Mouse (Mus musculus) kidney, postnatal 4 days (tissue): ENCODE measurements around the gene Egfr.

Experiments used
- DNase-seq, 2 experiments: peaks; one replicate each; pipeline ENCODE4 v3.0.0; 2021; ENCODE audit warnings: mixed read lengths in 2 of 2

Egfr gene

GRCm38 (mm10) chr11:16781604-16782003 is 29.6 kb downstream of the Egfr start:
- DNase-seq, result no peak

GRCm38 (mm10) chr11:16783926-16784659 is 32.1 kb downstream of the Egfr start:
- peak in 1 of 2 experiments; percentile 22 for DNase-seq

DNA sequence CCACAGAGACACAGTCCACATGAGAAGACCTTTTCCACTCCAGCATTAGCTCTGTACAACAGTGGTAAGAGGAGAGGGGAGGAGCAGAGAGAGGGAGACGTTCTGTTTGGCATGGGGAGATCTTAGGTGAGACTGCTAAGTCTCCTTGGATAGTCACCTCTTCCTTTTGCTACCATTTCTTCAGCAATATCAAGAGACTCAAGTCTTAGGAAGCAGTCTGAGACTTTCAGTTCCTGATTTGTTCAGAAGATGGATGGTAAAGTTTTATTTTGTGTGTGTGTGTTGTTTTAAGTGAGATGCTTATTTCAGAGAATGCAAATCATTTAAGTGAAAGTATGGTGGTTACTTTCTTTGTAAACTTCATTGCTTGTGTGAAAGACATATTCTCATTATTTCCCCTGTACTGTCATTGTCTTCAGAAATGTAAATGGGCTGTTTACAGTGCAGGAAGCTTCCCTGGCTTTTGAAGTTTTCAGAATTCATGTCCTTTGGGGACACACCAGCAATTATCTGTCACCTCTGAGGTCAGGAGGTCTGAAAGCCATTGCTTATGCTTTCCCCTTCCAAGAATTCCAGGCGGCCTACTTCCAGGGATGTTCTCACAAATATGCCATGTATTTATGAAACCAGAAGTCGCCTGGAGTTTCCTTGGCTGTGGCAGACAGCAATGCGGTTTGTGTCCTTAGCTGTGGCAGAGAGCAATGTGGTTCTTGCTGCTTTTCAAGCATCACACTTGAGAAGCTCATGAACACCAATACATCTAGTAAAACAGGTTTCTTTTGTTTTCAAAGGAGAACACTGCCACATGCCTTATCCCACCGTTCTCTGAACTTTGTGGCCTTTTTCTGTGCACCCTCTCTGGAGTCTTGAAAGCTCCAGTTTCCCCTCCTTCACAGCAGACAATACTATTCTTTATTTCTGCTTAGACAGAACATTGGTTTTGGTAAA is 40.9 kb downstream of the Egfr start:
- no peak for DNase-seq

DNA sequence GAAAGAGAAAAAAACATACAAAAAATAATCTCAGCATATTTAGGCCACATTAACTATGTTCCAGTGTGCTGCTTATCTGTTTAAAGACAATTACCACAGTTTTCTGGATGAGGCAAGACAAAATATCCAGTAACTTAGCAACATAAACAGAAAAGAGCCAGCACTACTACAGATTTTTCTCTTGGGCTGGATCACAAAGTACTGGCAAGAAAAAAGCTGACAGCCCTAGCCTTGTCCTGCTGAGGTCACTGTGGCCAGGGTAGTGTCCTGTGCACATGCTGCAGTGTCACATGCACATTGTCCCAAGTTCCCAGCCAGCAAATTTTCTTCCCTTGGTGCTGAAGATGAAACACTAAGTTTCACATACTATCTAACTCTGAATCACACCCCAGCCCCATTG is 43.0 kb downstream of the Egfr start:
- DNase-seq, result no peak

GRCm38 (mm10) chr11:16795513-16795912 is 43.5 kb downstream of the Egfr start:
- no peak for DNase-seq

DNA sequence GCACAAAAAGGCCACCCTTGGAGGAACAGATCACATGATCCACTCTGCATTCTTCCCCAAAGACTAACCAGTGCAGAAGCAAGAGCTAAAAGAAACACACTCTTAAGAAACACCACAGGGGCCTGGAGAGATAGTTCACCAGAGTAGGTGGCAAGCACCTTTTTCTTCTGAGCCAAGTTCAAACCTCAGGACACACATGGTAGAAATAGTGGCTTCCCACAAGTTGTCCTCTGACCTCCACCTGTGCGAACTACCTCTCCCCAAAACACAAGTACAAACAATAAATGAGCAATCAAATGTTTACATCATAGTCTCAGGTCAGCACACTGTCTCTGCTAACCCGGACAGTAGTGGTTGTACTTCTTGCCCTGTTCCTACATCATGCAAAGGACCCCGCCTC is 45.5 kb downstream of the Egfr start:
- DNase-seq, result no peak

DNA sequence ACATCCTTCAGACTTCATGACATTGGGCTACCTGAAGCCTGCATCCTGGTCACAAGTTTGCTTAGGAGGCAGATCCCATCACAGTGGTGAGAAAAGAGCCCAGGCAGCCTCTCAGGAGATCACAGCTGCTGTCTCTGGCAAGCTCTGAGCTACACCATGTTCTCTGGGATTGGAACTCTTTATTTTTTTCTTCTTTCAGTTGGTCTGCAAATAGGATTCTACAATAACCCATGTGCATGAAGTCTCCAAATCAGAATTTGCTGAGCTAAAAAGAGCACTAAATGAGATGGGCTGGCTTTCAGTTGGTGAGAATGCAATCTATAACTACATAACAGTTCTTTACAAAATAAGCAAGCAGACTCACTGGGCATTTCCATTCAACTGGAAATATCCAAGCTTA is 46.1 kb downstream of the Egfr start:
- no peak for DNase-seq

DNA sequence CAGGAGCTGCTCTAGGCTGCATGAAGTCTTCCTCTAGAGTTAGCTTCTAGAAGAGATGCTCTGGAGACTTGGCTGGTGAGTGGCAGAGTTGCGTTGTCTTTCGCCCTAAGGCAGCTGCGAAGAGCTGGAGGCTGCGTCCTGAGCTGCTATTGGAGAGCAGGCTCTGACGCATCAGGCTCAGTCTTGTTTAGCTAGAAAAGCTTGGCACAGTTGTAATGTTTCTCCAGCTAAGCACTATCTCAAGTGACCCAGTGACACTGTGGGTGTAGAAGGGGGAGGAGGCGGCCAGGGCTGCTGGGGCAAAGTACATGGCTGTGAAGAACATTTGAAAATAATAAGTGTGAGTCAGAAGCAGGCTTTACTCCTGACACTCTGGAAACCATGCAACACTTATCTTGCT is 48.5 kb downstream of the Egfr start:
- DNase-seq, result peak; percentile 54 to 67

DNA sequence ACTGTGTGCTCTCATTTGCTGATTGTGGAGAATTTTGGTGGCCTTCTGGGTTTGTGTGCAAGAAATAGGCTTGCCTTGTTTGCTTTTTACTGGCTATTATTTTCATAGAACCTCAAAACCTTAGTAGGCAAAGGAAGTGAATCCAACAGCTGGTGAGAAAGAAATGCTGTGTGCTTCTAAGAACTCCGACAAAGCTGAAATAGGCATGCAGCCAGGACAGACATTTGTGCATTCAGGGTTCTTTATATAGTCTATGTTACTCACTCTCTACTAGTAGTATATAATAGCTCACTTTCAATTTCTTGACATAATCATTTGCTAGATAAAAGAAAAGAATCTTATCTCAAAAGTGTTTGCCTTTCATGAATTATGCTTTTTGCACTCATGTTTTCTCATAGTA is 50.7 kb downstream of the Egfr start:
- DNase-seq, result no peak

DNA sequence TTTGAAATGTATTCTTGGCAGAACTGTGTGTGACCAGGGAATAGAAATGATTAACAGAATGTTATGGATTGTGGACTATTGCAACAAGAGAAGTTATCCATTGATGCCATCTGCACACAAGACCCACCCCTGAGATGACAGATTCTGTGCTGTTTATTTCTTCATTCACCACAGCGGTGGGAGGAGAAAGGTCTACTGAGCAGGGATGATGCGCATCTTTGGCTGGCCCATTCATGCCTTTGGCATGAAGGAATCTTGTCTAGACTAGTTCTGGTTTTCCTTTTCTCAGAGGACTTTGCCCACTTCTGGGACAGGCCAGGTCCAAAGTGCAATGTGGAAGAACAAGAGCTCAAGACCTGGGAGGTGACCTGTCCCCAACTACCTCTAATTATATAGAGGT is 52.0 kb downstream of the Egfr start:
- peak in 1 of 2 experiments; percentile 39 for DNase-seq

DNA sequence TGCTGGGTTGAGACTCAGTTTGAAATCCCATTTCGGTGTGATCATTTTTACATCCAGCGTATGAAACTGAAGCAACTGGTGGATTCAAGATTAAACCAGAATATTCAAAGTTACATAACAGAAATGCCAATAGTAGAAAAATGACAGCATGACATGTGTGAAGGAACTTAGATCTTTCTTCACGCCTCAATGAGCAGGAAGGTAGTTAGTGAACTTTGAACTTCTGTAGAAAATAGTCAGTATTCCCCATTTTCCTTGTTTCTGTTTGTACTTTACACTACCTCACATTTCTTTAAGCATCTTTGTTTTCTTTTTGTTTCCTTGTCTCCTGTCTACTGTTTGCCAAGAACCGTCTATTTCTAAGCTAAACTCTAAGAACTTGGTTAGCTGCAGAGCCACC is 53.9 kb downstream of the Egfr start:
- DNase-seq, result no peak

GRCm38 (mm10) chr11:16809161-16809967 is 57.4 kb downstream of the Egfr start:
- DNase-seq, result no peak

GRCm38 (mm10) chr11:16810086-16810485 is 58.1 kb downstream of the Egfr start:
- DNase-seq, result no peak

DNA sequence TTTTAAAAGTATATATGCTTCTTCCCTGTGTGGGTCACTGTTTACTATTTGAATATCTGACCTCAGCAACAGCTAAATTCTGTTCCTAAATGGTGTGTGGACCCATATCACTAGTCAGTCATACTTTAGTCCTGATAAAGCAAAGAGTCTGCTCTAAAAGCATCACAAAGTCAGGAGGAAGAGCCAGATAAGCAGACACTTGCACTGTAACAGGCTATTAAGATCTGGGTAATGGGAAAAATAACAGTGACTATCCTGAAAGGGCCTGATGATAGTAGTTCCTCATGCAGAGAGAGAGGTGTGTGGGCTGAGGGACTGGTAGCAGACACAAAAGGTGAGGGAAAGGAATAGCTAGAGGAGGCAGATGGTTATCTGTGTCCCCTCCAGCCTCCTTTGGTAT is 61.3 kb downstream of the Egfr start:
- no peak for DNase-seq

- DNase-seq, result no peak
Observed at GRCm38 (mm10) chr11:16816414-16816813, 64.4 kb downstream of the Egfr start.

DNA sequence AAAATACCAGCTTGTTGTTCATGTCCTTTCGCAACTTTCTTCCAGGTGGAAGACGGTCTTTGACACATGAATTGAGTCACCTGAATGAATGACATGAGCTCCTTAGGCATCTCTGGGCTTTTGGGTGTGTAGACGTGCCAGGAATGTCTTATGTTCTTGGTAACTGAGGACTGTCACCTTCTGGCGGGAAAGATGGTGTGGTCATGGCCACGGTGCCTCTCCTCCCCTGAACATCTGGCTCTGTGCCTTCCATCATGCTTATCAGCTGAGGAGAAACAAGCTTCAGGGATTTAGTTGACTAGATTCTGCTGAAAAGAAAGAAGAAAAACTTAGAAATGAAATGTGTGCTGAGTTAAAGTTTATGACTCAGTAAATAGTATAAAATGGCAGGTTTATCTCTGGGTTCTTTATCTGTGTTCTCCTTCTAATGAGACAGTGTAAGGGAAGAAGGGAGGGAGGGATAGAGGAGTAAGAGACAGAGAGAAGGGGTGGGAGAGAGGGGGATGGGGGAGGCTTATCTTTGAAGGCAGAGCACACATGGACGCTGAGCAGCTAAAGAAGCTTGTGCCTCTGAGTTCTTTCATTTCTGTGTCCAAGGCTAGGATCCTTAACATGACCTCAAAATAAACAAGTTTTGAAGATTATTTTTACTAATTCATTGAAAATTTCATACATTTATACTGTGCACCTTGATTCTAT is 65.5 kb downstream of the Egfr start:
- no peak for DNase-seq

- no peak for DNase-seq
Observed at GRCm38 (mm10) chr11:16819424-16819823, 67.4 kb downstream of the Egfr start.

GRCm38 (mm10) chr11:16820138-16820537 is 68.1 kb downstream of the Egfr start:
- DNase-seq, result no peak

- peak in 1 of 2 experiments; percentile 39 for DNase-seq
Observed at GRCm38 (mm10) chr11:16821668-16822254, 69.8 kb downstream of the Egfr start.

DNA sequence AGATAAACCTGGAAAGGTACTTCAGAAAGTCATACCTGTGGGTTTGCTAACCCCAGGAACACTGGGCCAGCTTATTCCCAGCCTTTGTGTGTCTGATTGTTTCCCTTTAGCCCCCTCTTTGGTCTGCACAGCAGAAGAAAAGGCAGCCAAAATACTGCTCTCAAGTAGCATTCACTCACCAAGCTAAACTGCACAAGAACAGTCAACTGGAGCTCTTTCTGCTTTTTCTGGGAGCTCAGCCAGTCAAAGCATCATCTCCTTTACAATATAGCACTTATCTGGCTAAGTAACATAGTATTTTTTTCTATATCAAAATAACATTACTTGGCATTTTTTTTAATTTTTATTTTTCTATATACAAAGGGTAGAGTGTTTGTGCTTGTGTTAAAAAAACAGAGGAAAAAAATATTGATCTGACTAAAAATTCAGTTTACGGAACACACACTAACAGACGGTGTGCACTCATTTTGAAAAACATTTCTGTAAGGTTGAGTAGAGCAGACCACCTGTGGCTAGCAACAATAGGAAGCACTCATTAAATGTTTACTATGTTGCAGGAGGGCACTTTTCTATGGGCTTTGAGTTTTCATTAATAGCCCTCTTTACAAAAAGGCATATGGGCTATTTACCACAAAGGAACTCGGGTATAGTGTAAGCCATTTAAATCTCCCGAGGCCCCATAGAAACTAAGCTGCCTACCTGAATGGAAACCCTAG is 72.0 kb downstream of the Egfr start:
- DNase-seq, result no peak

DNA sequence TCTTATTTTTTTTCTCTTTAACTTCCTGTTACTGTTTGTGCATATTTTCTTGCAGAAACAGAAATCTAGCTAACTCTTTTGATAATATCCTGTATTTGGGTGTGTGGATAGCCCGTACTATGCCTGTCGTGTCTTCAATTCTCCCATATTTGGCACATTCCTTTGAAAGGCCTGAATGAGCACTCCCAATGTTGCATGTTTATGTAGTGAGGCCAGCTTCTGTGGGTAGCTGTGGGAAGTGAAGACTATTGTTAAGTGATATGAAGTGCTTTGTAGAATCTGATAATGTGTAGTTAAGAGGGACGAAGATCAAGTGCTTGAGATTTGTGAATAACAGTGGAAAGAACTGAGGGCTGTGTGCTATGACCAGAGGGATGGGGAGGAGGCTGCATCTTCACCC is 77.5 kb downstream of the Egfr start:
- DNase-seq, result no peak
